Mouse (Mus musculus): ENCODE results near the gene Sys1. TPM values are rescaled to one million over a fixed set of nuclear protein-coding genes. Genes with fewer than 3 reads are reported as not detected.

Gene Sys1
- total RNA-seq, 1 experiment from 2014 or later, result 17.0 TPM

- no peak for ATAC-seq (replicated peaks; ENCODE audit: insufficient number of reproducible peaks, low FRiP score, low TSS enrichment, poor library complexity, severe bottlenecking)
These were observed 8.6 kb upstream of the Sys1 start for GRCm38 (mm10) chr2:164448140-164448539.

- no peak for ATAC-seq (replicated peaks; ENCODE audit: insufficient number of reproducible peaks, low FRiP score, low TSS enrichment, poor library complexity, severe bottlenecking)
These were observed 7.8 kb upstream of the Sys1 start for GRCm38 (mm10) chr2:164448921-164449320.

GRCm38 (mm10) chr2:164449341-164450042, 7.3 kb upstream of the Sys1 start:
- ATAC-seq (replicated peaks; ENCODE audit: insufficient number of reproducible peaks, low FRiP score, low TSS enrichment, poor library complexity, severe bottlenecking), result no peak

- ATAC-seq (replicated peaks; ENCODE audit: insufficient number of reproducible peaks, low FRiP score, low TSS enrichment, poor library complexity, severe bottlenecking), result no peak
These were observed 4.6 kb upstream of the Sys1 start for GRCm38 (mm10) chr2:164452000-164452676.

GRCm38 (mm10) chr2:164453047-164453757, 3.6 kb upstream of the Sys1 start:
- ATAC-seq (replicated peaks; ENCODE audit: insufficient number of reproducible peaks, low FRiP score, low TSS enrichment, poor library complexity, severe bottlenecking), result no peak

- ATAC-seq (replicated peaks; ENCODE audit: insufficient number of reproducible peaks, low FRiP score, low TSS enrichment, poor library complexity, severe bottlenecking), result no peak
These were observed 2.8 kb upstream of the Sys1 start for GRCm38 (mm10) chr2:164453887-164454500.

GRCm38 (mm10) chr2:164454846-164455245, 1.9 kb upstream of the Sys1 start:
- ATAC-seq (replicated peaks; ENCODE audit: insufficient number of reproducible peaks, low FRiP score, low TSS enrichment, poor library complexity, severe bottlenecking), result peak; percentile 52

- ATAC-seq (replicated peaks; ENCODE audit: insufficient number of reproducible peaks, low FRiP score, low TSS enrichment, poor library complexity, severe bottlenecking), result no peak
These were observed 1.2 kb upstream of the Sys1 start for GRCm38 (mm10) chr2:164455421-164456190.

GRCm38 (mm10) chr2:164456413-164456812, 351 bp upstream of the Sys1 start:
- ATAC-seq (replicated peaks; ENCODE audit: insufficient number of reproducible peaks, low FRiP score, low TSS enrichment, poor library complexity, severe bottlenecking), result no peak

- no peak for ATAC-seq (replicated peaks; ENCODE audit: insufficient number of reproducible peaks, low FRiP score, low TSS enrichment, poor library complexity, severe bottlenecking)
These were observed 1.2 kb downstream of the Sys1 start for GRCm38 (mm10) chr2:164457942-164458341.

GRCm38 (mm10) chr2:164458535-164458934, 1.8 kb downstream of the Sys1 start:
- no peak for ATAC-seq (replicated peaks; ENCODE audit: insufficient number of reproducible peaks, low FRiP score, low TSS enrichment, poor library complexity, severe bottlenecking)

GRCm38 (mm10) chr2:164460745-164461551, 4.2 kb downstream of the Sys1 start, which contains the start of gene Gm20458:
TSS of gene Gm20458 (plus strand) at chr2:164460967.
- ATAC-seq (replicated peaks; ENCODE audit: insufficient number of reproducible peaks, low FRiP score, low TSS enrichment, poor library complexity, severe bottlenecking), result peak; percentile 98

- ATAC-seq (replicated peaks; ENCODE audit: insufficient number of reproducible peaks, low FRiP score, low TSS enrichment, poor library complexity, severe bottlenecking), result no peak
These were observed 8.4 kb downstream of the Sys1 start for GRCm38 (mm10) chr2:164465161-164465560.

GRCm38 (mm10) chr2:164466787-164467186, 10.0 kb downstream of the Sys1 start:
- ATAC-seq (replicated peaks; ENCODE audit: insufficient number of reproducible peaks, low FRiP score, low TSS enrichment, poor library complexity, severe bottlenecking), result no peak

- peak; percentile 52; the same call in 1 of the 2 replicates for ATAC-seq (replicated peaks; ENCODE audit: insufficient number of reproducible peaks, low FRiP score, low TSS enrichment, poor library complexity, severe bottlenecking)
These were observed 13.5 kb downstream of the Sys1 start for GRCm38 (mm10) chr2:164470254-164470653.

- no peak for ATAC-seq (replicated peaks; ENCODE audit: insufficient number of reproducible peaks, low FRiP score, low TSS enrichment, poor library complexity, severe bottlenecking)
These were observed 16.9 kb downstream of the Sys1 start, which contains the start of gene Trp53tg5 for GRCm38 (mm10) chr2:164473624-164474023. TSS of gene Trp53tg5 (minus strand) at chr2:164473724.

GRCm38 (mm10) chr2:164485681-164486257, 29.0 kb downstream of the Sys1 start, which contains the start of gene Dbndd2:
TSS of gene Dbndd2 (plus strand) at chr2:164486106.
- 0 out of 2 replicates have a peak, but pooled peaks have one; percentile 17 for ATAC-seq (replicated peaks; ENCODE audit: insufficient number of reproducible peaks, low FRiP score, low TSS enrichment, poor library complexity, severe bottlenecking)

Measured in monocyte, adult 5-6 weeks (primary cell).